Mouse (Mus musculus) intestine, postnatal 0 days (tissue): ENCODE data around the gene Aip. TPM values are rescaled to one million over a fixed set of nuclear protein-coding genes. Genes with fewer than 3 reads are reported as not detected.

Source experiments
- ATAC-seq: fragments of 200-750 bp; cut with Nextera tagmentation; 2 replicates; pipeline ENCODE4 v1.8.0; 2017; ENCODE audit warnings: mild to moderate bottlenecking, moderate TSS enrichment, moderate library complexity
- H3K27ac ChIP-seq: fragments of 300-500 bp; sonication (generic); 2 replicates; pipeline ENCODE4 v1.5.1; 2014; ENCODE audit warnings: mild to moderate bottlenecking, low read depth, low read length, moderate library complexity
- H3K27me3 ChIP-seq: fragments of 300-500 bp; sonication (generic); replicated peaks from 2 replicates; pipeline ENCODE4 v1.6.1; 2014; ENCODE audit warnings: low read length, mixed read lengths; ENCODE audit not compliant: control insufficient read depth, insufficient read depth
- H3K36me3 ChIP-seq: fragments of 300-500 bp; sonication (generic); 2 replicates; pipeline ENCODE4 v1.6.1; 2014; ENCODE audit warnings: mild to moderate bottlenecking, moderate library complexity; ENCODE audit not compliant: control insufficient read depth, insufficient read depth
- H3K4me1 ChIP-seq: fragments of 300-500 bp; sonication (generic); replicated peaks from 2 replicates; pipeline ENCODE4 v1.6.1; 2014; ENCODE audit warnings: antibody characterized with exemption, low read length, mixed read lengths; ENCODE audit not compliant: control insufficient read depth, insufficient read depth
- H3K4me2 ChIP-seq: fragments of 300-500 bp; sonication (generic); replicated peaks from 2 replicates; pipeline ENCODE4 v1.6.1; 2014; ENCODE audit warnings: low read depth, mild to moderate bottlenecking, moderate library complexity
- H3K4me3 ChIP-seq: fragments of 300-500 bp; sonication (generic); 2 replicates; pipeline ENCODE4 v1.5.1; 2014; ENCODE audit warnings: low read depth, low read length
- H3K9ac ChIP-seq: fragments of 300-500 bp; sonication (generic); 2 replicates; pipeline ENCODE4 v1.6.1; 2014; ENCODE audit warnings: mild to moderate bottlenecking, low read depth, low read length
- H3K9me3 ChIP-seq: fragments of 300-500 bp; sonication (generic); 2 replicates; pipeline ENCODE4 v1.6.1; 2016; ENCODE audit warnings: mixed run types; ENCODE audit not compliant: control insufficient read depth
- CTCF ChIP-seq: sonication (generic); IDR thresholded peaks from 2 replicates; pipeline ENCODE4 v1.5.1; 2016; ENCODE audit warnings: low read depth, mild to moderate bottlenecking, control low read depth, antibody characterized with exemption, moderate library complexity
- WGBS: fragments of 180-500 bp; shearing (Covaris S2); extraction: QIAGEN DNeasy Blood & Tissue Kit; methylation state at CpG from one replicate; pipeline ENCODE4 v1.1.7; 2014; 5-methylcytosine and 5-hydroxymethylcytosine counted together
- polyA plus RNA-seq: library from polyadenylated mRNA; unstranded; fragments of >200 nt; fragmentation: Nextera tagmentation; extraction: Ambion mirVana; gene quantifications from 2 replicates; pipeline ENCODE4 v1.2.1, GENCODE M21; 2015

Aip gene
- polyA plus RNA-seq, 1 experiment from 2014 or later, result 42.0 TPM

DNA sequence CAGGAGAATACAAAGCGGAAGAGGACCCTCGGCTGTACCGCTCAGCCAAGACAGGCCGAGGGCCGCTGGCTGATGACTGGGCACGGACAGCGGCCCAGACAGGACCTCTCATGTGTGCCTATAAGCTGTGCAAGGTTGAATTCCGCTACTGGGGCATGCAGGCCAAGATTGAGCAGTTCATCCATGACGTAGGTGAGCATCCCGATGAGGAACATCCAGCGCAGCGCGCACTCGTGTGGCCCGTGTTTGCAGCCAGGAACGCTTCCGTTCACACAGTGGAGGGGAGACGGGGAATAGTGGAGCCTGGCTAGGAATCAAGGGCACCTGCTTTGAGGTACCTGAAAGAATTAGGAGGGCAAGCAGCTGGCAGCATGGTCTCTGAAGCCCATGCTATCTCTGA, 22.4 kb downstream of the Aip start:
- Histone ChIP-seq H3K4me1 (no peaks in the 10 kb centered on the region; the same call in 1 of the 2 replicates), H3K4me3 (no peak overlapping the region), H3K27ac (no peak overlapping the region), H3K9me3 (no peaks in the 10 kb centered on the region), H3K27me3 (no peaks in the 10 kb centered on the region), H3K4me2 (no peak overlapping the region), H3K36me3 (peaks cover 25% of the 10 kb centered on the region), H3K9ac (no peak overlapping the region)
- ATAC-seq, result no peak
- TF ChIP-seq CTCF, result no peak
- WGBS, result 93% methylated on average over 18 of the region's 18 CpGs

DNA sequence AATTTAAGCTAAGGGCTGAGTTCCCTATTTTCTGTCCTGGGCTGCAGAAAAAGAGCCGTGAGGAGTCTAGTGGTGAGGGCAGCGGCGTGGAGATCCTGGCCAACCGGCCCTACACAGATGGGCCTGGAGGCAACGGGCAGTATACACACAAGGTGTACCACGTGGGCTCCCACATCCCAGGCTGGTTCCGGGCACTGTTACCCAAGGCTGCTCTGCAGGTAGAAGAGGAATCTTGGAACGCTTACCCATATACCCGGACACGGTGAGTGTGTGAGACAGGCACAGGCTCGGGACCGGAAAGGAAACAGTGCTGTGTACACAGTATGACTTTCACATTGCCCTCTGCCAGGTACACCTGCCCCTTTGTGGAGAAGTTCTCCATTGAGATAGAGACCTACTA, 23.0 kb downstream of the Aip start:
- 95% methylated on average over 12 of the region's 12 CpGs for WGBS
- no peak overlapping the region for H3K9ac ChIP-seq

DNA sequence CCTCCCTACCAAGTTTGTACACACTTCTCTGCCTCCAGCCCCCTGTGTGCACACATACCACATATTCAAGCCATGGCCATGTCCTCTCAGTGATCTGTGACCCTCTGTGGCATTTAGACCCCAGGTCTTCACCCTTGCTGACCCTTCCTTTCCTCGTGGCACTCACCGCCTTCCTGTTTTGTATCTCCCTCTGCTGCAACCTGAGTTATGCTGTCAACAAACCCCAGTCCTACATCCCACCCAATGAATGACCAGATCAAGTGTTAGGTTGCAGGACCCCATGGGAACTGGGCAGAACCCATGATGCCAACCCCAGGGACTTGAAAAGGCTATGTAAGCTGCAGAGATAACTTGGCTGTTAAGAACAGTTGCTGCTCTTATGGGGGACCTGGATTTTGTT, 23.6 kb downstream of the Aip start:
- Histone ChIP-seq H3K36me3 (peaks cover 25% of the 10 kb centered on the region), H3K27ac (no peak overlapping the region), H3K27me3 (no peaks in the 10 kb centered on the region), H3K4me3 (no peak overlapping the region), H3K9me3 (no peaks in the 10 kb centered on the region), H3K4me1 (no peaks in the 10 kb centered on the region; the same call in 1 of the 2 replicates), H3K9ac (no peak overlapping the region), H3K4me2 (no peak overlapping the region)
- 88% methylated on average over 2 of the region's 2 CpGs for WGBS
- ATAC-seq, result no peak
- TF ChIP-seq CTCF, result no peak

More for the DNA sequence above, 23.0 kb downstream of the Aip start:
- no peak for TF ChIP-seq CTCF
- Histone ChIP-seq H3K27me3 (no peaks in the 10 kb centered on the region), H3K36me3 (peaks cover 25% of the 10 kb centered on the region), H3K27ac (no peak overlapping the region), H3K9me3 (no peaks in the 10 kb centered on the region), H3K4me1 (no peaks in the 10 kb centered on the region; the same call in 1 of the 2 replicates), H3K4me3 (no peak overlapping the region), H3K4me2 (no peak overlapping the region)
- ATAC-seq, result no peak

DNA sequence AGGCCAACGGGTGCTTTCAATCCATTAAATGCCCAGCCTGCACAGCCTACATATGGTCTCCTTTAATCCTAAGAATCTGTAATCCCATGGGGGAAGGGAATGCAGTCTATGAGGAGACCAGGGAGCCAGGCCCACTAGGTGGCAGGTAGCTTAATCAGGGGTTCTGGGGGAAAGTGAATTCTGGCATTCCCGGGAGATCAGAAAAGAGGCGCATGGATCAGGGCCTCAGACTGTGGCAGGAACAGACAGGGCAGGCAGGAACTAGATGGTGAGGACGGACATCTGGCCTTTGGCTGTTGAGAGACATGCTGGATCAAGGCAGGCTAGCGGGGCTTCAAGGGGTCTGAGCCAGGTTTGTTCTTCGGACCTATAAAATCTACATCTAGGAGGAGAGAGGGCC, 24.2 kb downstream of the Aip start:
- ATAC-seq, result no peak
- 86% methylated on average over 6 of the region's 6 CpGs for WGBS
- H3K27ac ChIP-seq, result no peak overlapping the region
- no peak overlapping the region for H3K9ac ChIP-seq
- H3K4me3 ChIP-seq, result no peak overlapping the region
- TF ChIP-seq CTCF, result no peak
- H3K4me2 ChIP-seq, result peak overlapping the region; percentile 93; the same call in 1 of the 2 replicates
- H3K9me3 ChIP-seq, result no peaks in the 10 kb centered on the region
- peaks cover 21% of the 10 kb centered on the region for H3K36me3 ChIP-seq
- H3K27me3 ChIP-seq, result no peaks in the 10 kb centered on the region
- peaks cover 2% of the 10 kb centered on the region; the same call in 1 of the 2 replicates for H3K4me1 ChIP-seq

DNA sequence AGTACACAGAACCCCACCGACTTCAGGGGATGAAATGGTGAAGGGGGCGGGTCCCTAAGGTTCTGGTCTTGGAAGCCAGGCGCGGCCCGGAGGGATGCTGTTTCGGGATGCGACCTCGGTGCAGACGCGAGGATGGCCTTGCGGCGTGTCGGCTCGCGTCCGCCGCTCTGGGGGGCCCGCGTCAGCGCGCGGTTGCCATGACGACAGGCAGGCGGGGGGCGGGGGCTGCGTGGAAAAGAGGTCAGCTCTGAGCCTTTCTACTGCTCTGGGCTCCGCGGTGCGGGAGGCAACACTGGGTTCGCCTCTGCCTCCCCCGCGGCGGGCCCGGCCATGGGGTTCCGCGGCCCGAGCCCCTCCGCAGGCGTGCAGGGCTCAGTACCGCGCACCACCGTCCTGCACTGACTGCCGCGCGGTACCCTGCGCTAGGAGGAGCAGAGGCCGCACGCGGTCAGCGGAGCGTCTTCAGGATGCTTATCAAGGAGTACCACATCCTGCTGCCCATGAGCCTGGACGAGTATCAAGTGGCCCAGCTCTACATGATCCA, 24.9 kb downstream of the Aip start:
- 4% methylated on average over 52 of the region's 52 CpGs for WGBS
- Histone ChIP-seq H3K27me3 (no peaks in the 10 kb centered on the region), H3K9me3 (no peaks in the 10 kb centered on the region), H3K4me2 (peak overlapping the region; percentile 93), H3K36me3 (peaks cover 21% of the 10 kb centered on the region), H3K4me3 (peak overlapping the region; percentile 54), H3K4me1 (peaks cover 3% of the 10 kb centered on the region; the same call in 1 of the 2 replicates), H3K27ac (no peak overlapping the region), H3K9ac (no peak overlapping the region; the same call in 1 of the 2 replicates)
- TF ChIP-seq CTCF, result no peak
- ATAC-seq, result no peak

DNA sequence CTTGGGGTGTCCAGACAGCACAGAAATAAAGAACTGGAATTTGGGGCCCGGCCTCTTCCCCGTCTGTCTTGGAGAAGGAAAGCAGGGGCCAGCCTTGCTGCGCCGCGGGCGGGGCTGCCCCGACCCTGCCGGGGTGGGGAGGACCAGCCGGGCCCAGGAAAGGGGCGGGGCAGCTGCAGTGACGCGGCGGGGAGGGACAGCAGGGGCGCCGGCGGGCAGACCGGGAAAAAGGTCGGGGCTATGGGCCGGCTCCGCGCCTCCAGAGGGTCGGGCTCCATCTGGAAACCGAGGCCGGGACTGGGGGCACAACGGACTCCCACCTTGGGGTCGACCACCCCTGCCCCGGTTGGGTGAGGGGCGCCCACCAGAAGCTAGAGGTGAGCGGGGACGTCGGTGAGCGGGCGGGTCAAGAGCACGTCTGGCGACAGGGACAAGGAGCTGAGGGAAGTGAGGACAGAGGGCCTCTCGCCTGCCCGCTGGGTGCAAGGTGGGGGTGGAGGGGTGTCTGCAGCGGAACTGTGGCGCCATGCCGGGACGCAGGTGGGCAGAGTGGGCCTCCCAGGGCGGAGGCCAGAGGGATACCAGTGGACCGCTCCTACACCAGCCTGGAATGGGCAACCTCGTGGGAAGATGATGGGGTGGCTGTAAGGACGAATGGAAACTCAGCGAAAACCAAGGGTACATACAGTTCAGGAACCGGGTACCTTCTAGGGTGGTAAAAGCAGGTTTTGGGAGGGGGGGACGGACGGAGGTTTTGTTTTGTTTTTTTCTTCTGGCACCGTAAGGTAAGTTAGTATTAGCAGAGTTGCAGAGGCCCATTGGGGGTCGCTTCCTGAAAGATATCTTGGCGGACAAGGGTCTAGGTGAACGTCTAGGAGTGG, 25.6 kb downstream of the Aip start, which contains the start of gene Pitpnm1:
Gene Pitpnm1, plus strand, starts transcription at position 162 of the 881 bp plus-strand sequence.
- ATAC-seq, result no peak
- no peaks in the 10 kb centered on the region for H3K27me3 ChIP-seq
- H3K9me3 ChIP-seq, result no peaks in the 10 kb centered on the region
- TF ChIP-seq CTCF, result no peak
- 1% methylated on average over 53 of the region's 53 CpGs for WGBS
- H3K27ac ChIP-seq, result peak within 1 kb of the TSS; percentile 79
- H3K9ac ChIP-seq, result peak within 1 kb of the TSS; percentile 69
- H3K4me3 ChIP-seq, result peak within 1 kb of the TSS; percentile 54
- peak within 1 kb of the TSS; percentile 93 for H3K4me2 ChIP-seq
- H3K4me1 ChIP-seq, result peaks cover 3% of the 10 kb centered on the region; the same call in 1 of the 2 replicates
- H3K36me3 ChIP-seq, result peaks cover 14% of the 10 kb centered on the region; the same call in 1 of the 2 replicates
